In the genomic region with DNA sequence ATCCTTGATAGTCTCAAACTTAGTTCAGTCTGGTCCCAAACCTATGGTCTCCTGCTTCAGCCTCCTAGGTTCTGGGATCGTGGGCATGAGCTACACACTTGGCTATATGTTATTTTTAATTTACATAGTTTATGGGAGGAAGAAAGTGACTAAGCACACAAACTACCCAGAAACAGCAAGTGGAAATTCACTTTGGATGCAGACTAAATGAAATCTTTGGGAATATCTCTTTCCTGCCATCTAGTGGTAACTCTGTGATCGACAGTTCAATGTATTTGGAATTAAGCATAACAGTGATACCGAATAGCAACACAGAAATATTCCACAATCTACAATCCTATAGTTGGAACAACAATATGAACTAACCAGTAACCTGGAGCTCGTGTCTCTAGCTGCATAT, we compare ENCODE assay signal across 9 mouse cellular contexts. TPM values are rescaled to one million over a fixed set of nuclear protein-coding genes. Genes with fewer than 3 reads are reported as not detected.
DNase-seq lines count a peak whose midpoint lies in the region; ATAC-seq and TF ChIP-seq lines count a peak whose summit lies in the region.
"Had no signal": no experiment of that assay in that cellular context is flagged by ENCODE, and none has a peak within 500 bp of the region (broad histone marks: within the 10 kb centered on the region; RNA-seq: fewer than 3 reads in every experiment).

No protein-coding gene starts in this region.

- peak; percentile 51 for TF ChIP-seq CTCF in Patski (IDR thresholded peaks at IDR 0.05)

- POLR2A ChIA-PET in Patski (lab: Charles Lee) = no interaction called here

- in situ Hi-C loops in Patski (cut with MboI; ENCODE audit: low pct_unique_long_range_greater_than_20kb) = loop anchor here (5.0 kb wide), 1 partner anchor 150 kb away; no protein-coding TSS in a partner anchor

- intact Hi-C loops in left cerebral cortex, postnatal 36 days (cut with DNase I) = no loop called here

- H3K27me3 ChIP-seq in Patski = peaks cover 11% of the 10 kb centered on the region
- H3K27me3 ChIP-seq: embryonic facial prominence, embryonic 13.5 days had no signal

- no peak for ATAC-seq in Patski
- ATAC-seq in inflammation-experienced regulatory T-cells, adult 6 months = no peak

- DNase-seq in left cerebral cortex, adult 18-20 months (ENCODE audit: low spot score in 2 of 2) = peak; percentile 17 to 31
- no peak for DNase-seq in left cerebral cortex, postnatal 36 days (ENCODE audit: low spot score in 2 of 2)
- DNase-seq in Patski (ENCODE audit: low read depth, low spot score) = no peak
- peak; percentile 69 for DNase-seq in embryo, embryonic 10 days (ENCODE audit: low spot score)
- peak; percentile 46 for DNase-seq in lung, postnatal 36 days
- no peak for DNase-seq in urinary bladder, postnatal 36 days (ENCODE audit: low spot score in 2 of 2)
- DNase-seq in ovary, adult 18-20 months (ENCODE audit: low spot score) = no peak

- CTCF ChIA-PET in Patski (lab: Charles Lee) = interaction anchor here (0.6 to 1.2 kb wide), 2 partner anchors 30 to 205 kb away, joined by 4 read pairs; no protein-coding TSS in a partner anchor

RNA-seq across cellular contexts. Expression of gene Slc6a15, which starts 34.6 kb away (rescaled TPM):
- total RNA-seq in left cerebral cortex, adult 18-20 months (2021) = 10 to 100 TPM; 47.2 to 50.6 TPM
- total RNA-seq in left cerebral cortex, postnatal 36 days (2021) = 10 to 100 TPM; 48.5 to 49.8 TPM
- polyA plus RNA-seq in Patski (2021) = not detected
- polyA plus RNA-seq in inflammation-experienced regulatory T-cells, adult 6 months (2017; shearing (Covaris generic)) = not detected

Comparison
In these comparisons a context has a peak if more than half of its experiments do, and no peak if none do; other contexts are left out.
1. DNase-seq: peak in left cerebral cortex, adult 18-20 months (2 of 2), embryo, embryonic 10 days (single experiment) and lung, postnatal 36 days (single experiment); none in left cerebral cortex, postnatal 36 days (0 of 2), Patski (single experiment), urinary bladder, postnatal 36 days (0 of 2) and ovary, adult 18-20 months (single experiment).